Mouse (Mus musculus): ENCODE measurements at regions not wholly inside any gene's neighbourhood (a gene's known extent, or its start where the extent isn't known, plus 50 kb on each side); places are given as distances from the start of the nearest gene placed in this dataset.

DNA sequence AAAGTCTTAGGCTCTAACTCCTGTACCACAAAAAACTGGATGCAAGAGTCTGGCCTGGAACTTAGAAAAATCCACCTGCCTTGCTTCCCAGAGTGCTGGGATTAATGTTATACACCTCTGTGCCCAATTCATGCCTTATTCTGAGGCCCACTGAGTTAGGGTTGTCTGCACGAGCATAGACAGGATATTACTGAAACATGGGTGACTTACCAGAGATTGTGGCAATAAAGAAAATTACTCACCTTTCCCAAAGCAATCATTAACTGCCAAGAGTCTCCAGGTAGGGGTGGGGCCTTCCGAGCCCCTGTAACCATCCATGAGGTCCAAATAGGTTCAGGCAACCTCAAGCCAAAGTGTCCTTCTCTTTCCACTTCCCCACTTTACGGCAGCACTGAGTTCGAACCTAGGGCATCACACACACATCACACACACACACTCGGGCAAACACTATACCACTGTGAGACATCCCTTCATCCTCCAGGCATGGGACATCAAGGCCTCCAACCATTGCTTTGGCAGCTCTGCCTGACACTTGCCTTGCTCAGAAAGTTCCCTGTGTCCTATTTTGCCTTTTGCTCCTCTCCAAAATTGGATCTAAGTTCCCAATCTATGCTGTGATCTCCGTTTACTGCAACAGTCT, 53.7 kb upstream of the Peli1 start:
- DNase-seq, result no peak

DNA sequence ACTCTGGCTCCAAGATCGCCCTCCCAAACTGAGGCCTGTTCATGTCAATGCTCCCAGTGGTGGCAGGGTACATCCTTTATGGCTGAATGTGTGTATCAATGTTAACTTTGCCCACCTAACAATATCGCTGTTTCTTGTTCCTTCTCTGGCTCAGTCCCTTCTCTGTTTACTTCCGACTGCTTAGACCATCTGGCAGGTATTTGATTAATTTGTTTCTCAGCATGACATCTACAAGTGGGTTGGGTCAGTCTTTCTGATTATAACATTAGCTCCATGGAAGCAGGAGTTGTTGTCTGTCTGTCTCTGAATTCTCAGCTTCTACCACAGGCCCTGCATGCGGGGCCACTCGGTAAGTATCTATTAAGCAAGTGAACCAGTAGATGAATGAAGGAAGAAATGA, 49.9 kb upstream of the Peli1 start:
- DNase-seq, result no peak

Small RNA genes lying in the stretch of these regions (microRNA-seq; reads per million reads assigned to microRNA genes)
- gene Gm23681 (ENCODE audit: borderline replicate concordance in 2 of 2), result 0 reads per million in 2 experiments
